Mouse (Mus musculus) right cerebral cortex, postnatal 14 days (tissue): ENCODE data around the gene Blm.

Source experiments
- DNase-seq: peaks from one replicate; pipeline ENCODE4 v3.0.0; 2022

Blm gene

DNA sequence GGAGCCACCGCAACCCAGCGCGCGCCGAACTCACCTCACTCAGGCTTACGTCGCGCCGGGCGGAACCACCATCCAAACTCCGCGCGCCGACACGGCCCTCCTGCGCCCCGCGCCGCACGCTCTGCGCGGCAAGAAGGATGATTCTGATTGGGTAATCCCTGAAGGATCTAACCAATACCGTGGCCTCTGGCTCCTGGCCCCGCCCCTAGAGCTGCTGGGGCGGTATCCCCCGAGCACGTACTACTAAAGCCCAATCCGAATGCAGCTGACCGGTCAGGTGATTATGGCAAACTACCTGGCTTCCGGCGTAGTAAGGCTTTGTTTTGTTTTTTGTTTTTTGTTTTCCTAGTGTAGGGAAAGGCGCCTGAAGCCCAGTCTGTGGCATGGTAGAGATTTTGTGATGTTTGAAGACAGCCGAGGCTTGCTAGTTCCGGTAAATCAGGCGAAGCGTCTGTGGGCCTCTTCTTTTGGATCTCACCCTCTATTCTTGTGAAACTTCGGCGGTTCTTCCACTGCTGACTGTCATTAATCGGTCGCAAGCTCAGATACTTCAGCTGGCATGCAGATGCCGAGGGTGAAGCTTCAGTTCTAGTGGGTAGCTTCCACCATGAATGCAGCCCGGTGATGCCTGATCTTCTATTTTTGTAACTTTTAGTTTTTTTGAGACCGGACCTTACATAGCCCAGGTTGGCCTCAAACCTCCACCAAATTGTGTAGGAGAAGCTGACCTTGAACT is at the start of gene Blm:
TSS of gene Blm (minus strand) at position 111 of the 736 bp plus-strand sequence.
- DNase-seq = peak; percentile 96

DNA sequence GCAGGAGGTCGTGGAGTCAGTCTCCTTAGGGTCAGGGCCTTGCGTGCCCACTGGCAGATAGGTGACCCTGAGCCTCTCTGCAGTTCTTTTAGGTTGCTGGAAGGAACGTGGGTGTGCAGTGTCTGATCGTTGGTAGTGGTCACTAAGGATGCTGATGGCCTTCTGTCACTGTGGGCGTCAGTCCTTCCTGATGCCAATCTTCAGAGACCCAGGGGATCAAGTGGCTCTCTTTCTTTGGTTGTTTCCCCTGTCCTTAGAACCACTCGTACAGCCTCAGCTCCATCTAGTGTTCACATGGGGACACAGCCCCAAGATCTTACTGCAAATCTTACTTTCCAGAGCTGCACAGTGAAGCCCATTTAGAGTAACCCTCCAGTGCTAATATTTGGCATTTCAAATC is 49.1 kb upstream of the Blm start:
- peak; percentile 54 for DNase-seq

DNA sequence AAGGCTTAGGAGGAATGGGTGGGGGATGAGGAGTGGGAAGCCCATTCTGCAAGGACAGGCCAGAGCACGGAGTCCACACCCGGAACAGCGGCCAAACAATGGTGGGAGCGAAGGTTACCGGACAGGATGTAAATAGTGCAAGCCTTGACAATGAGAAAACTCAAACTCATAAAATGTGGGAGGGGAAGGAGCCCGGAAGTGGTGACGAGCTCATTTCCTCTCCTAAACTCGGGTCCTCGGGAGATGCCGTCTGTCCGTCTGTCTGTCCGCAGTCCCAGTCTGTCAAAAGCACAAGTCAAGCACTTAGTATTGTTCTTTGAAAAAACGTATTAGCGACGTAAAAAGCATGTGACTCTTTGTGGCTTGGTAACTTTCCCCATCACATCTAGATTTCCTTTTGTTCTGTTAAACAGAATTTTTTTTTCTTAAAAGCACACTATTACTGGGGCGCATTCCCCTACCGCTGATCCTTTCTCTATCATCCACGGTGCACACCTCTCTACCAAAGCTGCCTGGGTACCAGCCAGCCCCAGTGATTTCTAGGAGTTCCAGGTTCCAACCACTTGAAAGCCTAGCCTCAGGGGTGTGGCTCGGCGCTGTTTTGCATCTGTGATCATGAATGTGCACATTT is 48.0 kb upstream of the Blm start:
- DNase-seq = no peak

GRCm38 (mm10) chr7:80580368-80580767 is 45.4 kb upstream of the Blm start:
- peak; percentile 40 for DNase-seq

GRCm38 (mm10) chr7:80577417-80577980 is 42.6 kb upstream of the Blm start:
- no peak for DNase-seq

DNA sequence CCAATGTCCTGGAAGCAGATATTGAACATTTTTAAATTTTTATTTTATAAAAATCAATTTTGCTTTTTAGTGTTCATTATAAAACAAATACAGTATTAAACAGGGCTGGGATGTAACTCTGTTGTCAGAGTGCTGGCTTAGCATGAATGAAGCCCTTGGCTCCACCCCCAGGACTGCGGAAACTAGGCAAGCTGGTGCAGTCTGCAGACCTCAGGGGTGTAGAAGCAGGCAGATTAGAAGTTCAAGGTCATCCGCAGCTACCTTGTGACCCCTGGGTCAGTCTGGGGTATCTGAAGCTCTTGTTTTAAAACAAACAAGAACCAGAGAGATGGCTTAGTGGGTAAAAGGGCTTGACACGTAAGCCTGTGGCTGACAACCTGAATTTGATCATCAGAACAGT is 41.7 kb upstream of the Blm start:
- DNase-seq = no peak

DNA sequence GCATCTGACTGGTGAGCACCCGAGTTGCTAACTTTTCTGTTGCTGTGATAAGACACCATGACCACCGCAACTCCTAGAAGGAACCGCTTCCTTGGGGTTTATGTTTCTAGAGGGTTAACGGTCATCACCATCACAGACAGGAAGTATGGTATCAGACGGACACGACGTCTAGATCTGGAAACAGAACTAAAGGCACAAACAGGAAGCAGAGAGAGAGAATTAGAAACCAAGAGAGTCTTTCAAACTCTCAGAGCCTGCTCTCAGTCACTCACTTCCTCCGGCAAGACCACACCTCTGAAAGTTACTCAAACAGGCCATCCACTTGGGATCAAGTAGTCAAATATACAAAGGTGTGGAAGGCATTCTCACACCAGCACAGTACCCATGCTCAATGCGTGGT is 40.8 kb upstream of the Blm start:
- DNase-seq = no peak

DNA sequence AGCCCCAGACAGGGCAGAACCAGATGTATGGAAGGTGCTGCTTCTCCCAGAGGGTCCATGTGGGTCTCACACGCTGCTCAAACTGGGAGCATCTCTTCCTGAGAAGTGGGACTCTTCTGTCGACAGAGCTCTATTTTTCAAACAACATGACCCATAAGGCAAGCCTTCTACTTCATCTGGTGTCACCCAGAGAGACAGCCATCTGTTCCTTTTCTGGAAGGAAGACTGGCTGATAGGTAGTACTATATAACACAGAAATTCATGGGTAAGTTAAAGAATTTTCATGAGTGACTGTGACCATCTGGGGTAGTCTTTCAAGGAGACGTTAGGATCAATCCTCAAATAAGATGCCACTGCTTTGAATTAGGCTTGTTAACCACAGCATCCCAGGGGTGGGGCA is 38.2 kb upstream of the Blm start:
- no peak for DNase-seq

GRCm38 (mm10) chr7:80567982-80568381 is 33.1 kb upstream of the Blm start:
- DNase-seq = no peak

- DNase-seq = no peak
Measured at GRCm38 (mm10) chr7:80561931-80562330, 27.0 kb upstream of the Blm start.

DNA sequence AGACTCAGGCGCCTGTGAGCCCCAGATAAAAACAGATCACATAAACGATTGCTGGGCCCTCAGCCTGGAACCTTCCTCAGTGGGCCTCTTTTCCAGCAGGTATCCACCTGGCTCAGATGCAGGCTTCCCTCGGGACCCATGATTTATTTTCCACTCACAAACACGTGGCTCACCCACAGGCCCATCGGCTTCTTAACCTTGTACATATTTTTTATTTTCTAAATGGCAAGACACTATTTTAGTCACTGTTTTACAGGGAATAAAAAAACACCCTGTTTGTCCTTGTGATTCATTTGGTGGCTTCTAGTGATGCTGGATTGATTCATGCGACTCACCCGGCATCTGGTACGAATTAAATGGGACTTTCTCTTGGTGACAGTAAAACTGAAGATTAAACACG is 26.4 kb upstream of the Blm start:
- DNase-seq = no peak

GRCm38 (mm10) chr7:80558572-80558971 is 23.7 kb upstream of the Blm start:
- DNase-seq = no peak

DNA sequence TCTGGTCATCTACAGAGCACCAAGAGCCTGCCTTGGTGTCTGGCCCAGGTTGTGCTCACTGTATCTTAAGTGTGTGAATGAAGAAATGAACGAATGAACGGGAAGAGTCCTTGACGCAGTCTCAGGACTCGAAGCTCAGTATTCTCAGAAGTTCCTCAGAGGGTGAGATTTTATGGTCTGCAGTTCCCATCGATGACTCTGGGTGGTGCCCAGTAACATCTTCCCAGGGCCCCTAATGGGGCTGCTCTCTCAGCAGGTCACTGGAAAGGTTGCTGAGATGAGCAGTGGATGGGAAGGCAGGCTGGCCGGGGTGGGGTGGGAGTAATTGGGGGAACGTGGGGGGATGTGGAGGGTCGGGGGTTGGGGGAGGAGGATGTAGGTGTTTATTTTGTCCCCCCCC is 23.2 kb upstream of the Blm start:
- DNase-seq = no peak

GRCm38 (mm10) chr7:80557161-80557560 is 22.2 kb upstream of the Blm start:
- no peak for DNase-seq

GRCm38 (mm10) chr7:80556166-80556565 is 21.2 kb upstream of the Blm start:
- DNase-seq = no peak

DNA sequence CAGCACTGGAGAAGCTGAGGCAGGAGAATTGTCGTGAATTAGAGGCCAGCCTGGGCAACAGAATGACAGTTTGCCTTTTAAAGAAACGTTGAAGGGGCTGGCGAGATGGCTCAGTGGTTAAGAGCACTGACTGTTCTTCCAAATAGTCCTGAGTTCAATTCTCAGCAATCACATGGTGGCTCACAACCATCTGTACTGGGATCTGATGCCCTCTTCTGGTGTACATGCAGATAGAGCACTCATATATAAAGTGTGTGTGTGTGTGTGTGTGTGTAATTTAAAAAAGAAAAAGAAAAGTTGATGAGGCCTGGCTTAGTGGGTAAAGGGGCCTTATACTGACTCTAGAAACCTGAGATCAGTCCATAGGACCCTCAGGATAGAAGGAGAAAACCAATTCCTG is 20.2 kb upstream of the Blm start:
- DNase-seq = no peak

DNA sequence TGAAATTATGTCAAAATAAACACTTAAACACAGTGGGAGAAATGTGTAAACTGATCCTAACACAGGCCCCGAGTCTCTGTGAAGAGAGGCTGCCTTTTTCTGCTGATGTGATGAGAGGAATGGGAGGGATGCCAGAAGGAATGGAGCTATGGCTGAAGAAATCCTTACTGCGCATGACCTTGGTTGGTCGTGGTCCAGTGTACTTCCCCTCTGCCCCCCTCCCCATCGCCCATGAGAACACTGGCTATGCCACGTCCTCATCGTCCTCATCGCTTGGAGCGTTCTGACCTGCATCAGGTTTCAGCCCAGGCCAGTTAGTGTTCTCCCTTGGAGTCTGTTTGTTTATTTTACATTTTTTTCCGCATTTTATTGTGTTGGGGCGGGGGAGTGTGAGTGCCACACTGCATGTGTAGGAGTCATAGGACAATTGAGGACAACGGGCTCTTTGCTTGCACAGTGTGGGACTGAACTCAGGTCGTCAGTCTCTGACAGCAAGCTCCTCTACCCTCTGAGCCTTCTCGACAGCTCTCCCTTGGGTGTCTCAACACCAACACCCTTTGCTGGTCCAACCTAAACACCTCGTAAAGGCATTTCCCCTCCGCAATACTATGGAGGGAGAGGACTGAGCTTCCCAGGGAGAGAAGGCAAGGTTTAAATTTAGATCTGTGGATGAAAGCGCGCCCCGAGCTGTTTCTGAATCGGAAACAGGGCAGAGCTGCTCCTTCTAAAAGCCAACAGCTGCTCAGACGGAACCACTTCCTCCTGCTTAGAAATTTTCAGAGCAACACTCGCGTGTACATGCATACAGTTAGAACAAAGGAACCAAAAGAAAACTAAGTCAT is 19.5 kb upstream of the Blm start:
- peak; percentile 42 for DNase-seq

GRCm38 (mm10) chr7:80548513-80549260 is 13.8 kb upstream of the Blm start:
- DNase-seq = no peak

DNA sequence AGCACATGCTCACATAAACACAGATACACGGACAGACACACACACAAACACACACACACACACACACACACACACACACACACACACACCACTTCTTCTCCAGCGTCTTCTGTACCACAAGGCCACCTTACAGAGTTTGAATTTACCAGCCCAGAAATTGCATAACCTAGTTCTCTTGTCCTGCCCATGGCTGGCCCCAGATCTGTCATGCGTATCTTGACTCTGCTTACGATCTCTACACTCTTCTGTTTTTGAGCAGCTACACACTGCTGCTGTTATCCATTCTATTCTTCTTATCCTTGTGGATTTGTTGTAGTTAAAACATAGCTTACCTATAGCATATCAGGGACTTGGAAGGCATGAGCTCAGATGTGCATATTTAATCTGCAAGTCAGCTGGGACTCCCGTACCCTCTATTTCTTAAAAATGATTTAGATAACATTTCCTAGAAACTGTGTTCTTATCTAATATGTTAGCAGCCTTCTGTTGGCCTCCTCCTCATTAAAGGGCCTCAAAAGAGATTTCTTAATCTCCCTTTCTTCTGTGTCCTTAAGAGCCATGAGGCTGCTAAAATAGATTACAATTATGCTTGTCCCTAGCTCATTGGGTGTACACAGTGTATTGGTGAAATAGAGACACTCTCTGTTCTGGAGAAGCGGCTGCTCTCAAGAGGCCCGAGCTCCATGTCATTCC is 7.4 kb upstream of the Blm start:
- no peak for DNase-seq

DNA sequence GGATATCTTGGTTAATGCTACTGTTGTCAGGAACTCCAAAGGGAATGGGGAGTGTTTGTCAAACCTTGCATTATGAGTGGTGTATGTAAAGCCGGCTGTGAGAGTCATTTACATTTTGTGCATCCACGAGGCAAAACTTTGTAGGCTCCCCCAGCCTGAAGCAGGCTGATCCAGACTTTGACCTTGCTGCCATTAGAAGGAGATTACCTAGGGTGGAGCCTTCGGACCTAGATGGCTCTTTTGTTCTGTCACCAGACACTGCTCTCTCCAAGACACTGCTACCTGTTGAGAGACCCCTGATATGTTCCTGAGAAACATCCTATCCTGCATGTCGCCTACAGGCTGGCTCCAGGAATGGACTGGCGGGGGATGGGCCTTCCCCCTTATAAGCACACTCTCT is 4.7 kb upstream of the Blm start:
- no peak for DNase-seq

GRCm38 (mm10) chr7:80534291-80535008 is 469 bp downstream of the Blm start:
- DNase-seq = no peak

DNA sequence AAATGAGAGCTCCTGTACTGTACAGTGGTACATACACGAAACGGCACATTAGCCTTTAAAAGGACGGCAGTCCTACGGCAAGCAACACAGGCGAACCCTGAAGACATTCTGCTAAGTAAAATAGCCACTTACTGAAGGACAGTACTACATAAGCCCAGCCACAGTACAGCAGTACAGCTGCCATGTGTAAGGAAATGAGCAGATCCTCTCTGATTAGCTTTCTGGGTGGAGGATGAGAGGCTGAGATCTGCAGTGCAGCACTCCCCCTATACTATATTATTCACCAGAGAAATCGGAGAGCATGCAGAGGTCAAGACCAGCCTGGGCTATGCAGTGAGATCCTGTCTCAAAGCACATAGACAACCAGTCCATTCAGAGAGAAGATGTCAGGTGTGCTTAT is 3.8 kb downstream of the Blm start:
- DNase-seq = no peak
